Mouse (Mus musculus) telencephalon, adult 2 months (tissue): ENCODE measurements around the gene Cby3.
"Not testable (repeated sequence)": the region's sequence is repeated elsewhere in the genome, so short reads cannot be mapped to it uniquely, and the experiment has no call there.

Source experiments
- DNase-seq: peaks from one replicate; pipeline ENCODE4 v3.0.0-alpha.2; 2011; ENCODE audit warnings: low read depth, low spot score

The Cby3 gene

DNA sequence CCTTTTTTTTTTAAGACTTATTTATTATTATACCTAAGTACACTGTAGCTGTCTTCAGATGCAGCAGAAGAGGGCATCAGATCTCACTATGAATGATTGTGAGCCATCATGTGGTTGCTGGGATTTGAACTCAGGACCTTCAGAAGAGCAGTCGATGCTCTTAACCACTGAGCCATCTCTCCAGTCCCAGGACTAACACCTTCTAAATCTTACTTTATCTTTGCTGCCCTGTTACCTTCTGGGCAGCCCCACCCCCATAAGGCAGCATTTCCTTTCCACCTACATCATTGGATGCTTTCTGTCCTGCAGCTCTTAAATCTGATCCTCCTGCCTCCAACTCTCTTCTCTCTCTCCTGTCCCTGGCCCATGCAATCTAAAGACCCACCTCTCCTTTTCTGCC is 7.0 kb downstream of the Cby3 start:
- DNase-seq = not testable (repeated sequence)

- peak; percentile 69 for DNase-seq
Observed at GRCm38 (mm10) chr11:50364548-50364947, 10.3 kb downstream of the Cby3 start.

DNA sequence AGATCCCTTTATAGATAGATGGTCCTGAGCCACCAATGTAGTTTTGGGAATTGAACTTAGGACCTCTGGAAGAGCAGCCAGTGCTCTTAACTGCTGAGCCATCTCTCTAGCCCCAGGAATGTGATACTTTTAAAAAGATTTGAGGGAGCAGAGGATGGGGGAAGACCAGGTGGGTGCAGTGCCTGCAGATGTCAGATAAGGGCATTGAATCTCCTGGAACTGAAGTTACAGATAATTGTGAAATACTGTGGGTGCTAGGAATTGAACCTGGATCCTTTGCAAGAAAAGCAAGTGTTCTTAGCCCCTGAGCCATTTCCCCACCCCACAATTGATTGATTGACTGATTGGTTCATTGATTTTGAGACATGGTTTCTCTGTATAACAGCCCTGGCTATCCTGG is 11.1 kb downstream of the Cby3 start:
- no peak for DNase-seq

DNA sequence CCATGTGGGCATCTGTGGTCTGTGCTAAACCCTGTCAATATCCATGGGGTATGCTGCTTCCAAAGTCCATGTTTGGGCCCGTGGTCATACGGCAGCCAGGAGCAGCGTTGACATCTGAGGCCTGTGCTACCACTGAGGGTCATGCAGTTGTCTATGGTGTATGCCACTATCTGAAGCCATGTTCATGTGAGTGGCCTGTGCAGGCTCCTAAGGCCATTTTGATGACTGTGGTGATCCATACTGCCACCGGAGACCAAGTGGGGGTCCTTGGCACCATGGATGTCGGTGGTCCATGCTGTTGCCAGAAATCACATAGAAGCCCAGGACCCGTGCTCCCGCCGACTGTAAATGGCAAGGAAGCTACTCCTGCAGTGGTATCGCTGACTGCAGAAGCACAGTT is 13.3 kb downstream of the Cby3 start:
- no peak for DNase-seq

GRCm38 (mm10) chr11:50369360-50369911 is 15.2 kb downstream of the Cby3 start:
- no peak for DNase-seq

DNA sequence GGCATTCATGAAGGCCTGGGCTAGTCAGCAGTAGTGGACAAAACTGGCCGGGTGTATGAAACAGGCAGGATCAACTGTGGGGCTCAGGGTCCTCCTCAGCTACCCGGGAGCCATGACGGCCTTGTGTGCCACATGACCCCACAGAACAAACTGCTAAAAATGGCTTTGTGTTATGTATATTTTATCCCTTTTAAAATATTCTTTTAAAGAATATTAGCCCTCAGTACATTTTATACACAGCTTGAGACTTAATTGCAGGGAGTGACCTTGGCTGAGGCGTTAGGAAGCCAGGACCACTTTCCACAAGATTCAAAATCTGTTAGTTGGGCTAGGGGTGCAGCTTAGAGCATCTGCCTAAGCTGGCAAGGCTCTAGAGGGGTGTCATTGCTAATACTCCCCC is 16.7 kb downstream of the Cby3 start:
- DNase-seq = no peak

GRCm38 (mm10) chr11:50371399-50371841 is 17.2 kb downstream of the Cby3 start:
- DNase-seq = no peak

DNA sequence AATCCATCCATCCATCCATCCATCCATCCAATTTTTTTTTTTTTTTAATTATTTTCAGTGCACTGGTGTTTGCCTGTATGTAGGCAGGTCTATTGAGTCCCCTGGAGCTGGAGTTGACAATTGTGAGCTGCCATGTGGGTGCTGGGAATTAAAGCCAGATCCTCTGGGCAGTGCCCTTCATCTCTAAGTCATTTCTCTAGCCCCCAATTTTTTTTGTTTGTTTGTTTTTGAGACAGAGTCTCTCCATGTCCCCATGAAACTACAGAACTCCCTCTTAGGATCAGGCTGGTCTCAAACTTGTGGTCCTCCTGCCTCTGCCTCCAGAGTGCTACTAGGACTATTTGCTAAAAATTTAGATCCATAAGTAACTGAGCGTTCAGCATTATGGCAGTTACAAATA is 17.6 kb downstream of the Cby3 start:
- no peak for DNase-seq

- DNase-seq = no peak
Observed at GRCm38 (mm10) chr11:50373086-50373485, 18.8 kb downstream of the Cby3 start.

DNA sequence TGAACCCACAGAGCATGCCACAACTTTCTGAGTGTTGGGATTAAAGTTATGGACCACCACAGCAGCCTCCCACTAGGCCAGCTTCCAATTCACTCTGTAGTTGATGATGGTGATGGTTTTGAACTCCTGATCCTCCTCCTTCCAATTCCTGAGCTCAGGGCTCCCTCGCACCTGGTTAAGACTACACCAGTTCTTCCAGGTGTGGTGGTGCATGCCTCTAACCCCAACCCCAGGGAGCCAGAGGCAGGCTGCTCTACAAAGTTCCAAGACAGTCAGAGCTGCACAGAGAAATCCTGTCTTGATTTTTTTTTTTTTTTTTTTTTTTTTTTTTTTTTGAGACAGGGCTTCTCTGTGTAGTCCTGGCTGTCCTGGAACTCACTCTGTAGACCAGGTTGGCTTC is 19.4 kb downstream of the Cby3 start:
- no peak for DNase-seq

GRCm38 (mm10) chr11:50374286-50375015 is 20.2 kb downstream of the Cby3 start:
- DNase-seq = no peak

DNA sequence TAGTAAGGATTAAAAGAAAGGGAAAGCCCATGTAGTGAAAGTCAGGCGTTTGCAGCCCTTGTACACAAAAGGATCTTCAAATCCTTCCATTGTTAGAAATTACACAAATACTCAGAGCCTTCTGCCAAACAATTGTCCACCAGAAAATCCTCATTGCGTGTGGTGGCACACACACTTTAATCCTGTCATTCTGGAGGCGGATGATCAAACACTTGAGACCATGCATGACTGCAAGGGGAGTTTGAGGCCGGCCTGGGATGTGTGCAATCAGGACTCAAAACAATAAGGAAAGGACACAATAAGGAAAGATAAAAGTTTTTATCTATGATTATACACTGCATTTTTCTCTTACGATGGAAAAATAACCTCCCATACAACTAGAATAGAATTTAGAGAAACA is 21.2 kb downstream of the Cby3 start:
- no peak for DNase-seq

GRCm38 (mm10) chr11:50376156-50376790 is 22.0 kb downstream of the Cby3 start:
- DNase-seq = no peak

DNA sequence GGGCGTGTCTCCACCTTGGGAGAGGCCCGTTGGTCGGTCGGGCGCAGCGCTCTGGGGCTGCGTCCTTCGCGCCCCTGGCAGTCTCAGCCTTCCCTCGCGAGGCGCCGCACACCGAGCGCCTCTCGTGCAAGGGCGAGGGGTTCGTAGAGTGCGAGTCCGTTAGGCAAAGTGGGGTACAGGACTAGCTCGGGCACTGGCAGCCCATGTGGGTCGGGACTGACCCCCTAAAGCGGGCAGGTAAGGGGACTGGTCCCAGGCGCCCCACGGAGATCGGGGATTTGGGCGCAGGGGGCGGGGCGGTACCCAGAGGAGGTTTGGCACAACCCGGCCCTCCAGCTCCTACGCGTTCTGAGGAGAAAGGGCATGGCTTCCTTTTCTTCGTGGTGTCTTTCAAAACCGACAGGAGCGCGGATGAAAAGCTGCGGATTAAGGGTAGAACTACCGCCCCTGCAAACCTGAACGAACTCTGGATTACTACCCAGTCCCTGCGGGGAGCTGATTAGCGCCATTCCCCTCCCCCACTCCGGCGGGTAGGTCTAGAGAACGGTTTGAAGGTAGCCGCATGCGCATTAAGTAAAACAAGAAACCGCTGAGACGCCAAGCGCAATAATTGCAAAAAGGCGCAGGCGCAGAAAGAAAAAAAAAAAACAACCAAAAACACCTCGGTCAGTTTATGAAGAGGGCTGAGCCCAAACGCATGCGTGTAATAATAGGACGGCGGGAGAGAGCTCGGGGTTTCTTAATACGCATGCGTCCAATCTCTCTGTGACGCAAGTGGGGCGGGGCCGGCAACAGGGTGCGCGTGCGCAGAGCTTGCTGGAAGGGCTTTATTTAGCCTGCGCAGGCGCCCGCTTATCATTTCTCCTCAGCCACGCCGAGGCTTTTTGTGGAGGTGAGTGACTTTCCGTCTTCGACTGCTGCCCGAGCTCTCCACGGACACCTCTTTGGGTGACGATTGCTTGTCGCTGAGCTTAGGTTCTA is 22.9 kb downstream of the Cby3 start, which contains the start of gene Hnrnph1:
Gene Hnrnph1, plus strand, starts transcription at position 80 of the 981 bp plus-strand sequence.
- peak; percentile 99 for DNase-seq

- DNase-seq = no peak
Observed at GRCm38 (mm10) chr11:50377892-50378684, 23.8 kb downstream of the Cby3 start.

- DNase-seq = no peak
Observed at GRCm38 (mm10) chr11:50379023-50379752, 24.9 kb downstream of the Cby3 start.

DNA sequence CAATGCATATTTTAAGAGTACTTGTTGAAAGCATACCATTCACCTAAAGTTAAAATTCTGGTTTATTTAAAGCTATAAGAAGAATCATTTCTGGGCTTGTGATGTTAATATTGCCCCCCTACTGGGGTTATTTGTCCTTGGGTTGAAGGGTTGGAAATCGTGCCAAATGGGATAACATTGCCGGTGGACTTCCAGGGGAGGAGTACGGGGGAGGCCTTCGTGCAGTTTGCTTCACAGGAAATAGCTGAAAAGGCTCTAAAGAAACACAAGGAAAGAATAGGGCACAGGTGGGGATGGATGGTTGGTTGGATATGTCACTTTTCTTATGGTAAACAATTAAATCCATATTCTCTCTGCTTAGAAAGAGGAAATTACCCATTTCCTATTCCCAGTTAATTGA is 27.0 kb downstream of the Cby3 start:
- no peak for DNase-seq

DNA sequence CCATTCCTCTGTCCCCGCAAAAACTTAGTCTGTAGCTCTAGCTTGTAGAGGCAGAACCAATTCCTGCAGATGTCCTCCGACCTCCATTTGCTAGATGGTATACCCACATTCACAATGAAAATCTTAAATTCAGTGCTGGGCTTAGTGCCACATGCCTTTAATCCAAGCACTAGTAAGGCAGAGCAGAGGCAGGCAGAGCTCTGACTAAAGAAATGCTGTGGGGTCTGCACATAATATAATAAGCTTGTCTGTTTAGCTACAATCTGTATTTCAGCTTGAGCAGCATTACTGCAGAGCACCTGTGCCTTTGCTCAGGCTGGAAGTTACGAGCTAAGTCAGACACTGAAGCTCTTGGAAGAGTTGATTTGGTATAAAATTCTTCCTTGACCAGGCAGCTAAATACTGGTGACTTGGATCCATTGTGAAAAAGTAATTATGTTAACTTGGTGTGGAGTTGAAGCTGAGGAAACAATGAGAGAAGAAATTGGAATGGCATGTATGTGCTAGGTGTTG is 33.0 kb downstream of the Cby3 start:
- no peak for DNase-seq

DNA sequence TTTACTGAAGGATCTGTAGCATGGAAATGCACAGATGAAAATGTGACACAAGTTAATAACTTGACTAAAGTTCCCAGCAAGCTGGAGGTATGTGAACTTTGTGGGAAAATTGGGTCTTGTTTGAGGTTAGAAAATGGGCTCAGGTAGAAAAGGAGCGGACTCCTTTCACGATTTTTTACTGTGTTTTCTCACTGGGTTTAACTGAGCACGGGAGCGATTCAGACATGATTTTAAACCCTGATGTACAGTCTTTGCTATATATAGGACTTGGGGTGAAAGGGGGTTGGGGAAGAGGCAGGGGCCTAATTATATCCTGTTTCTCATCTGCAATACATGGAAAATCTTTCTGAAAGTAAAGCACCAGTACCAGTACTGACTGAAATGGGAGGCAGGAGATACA is 33.4 kb downstream of the Cby3 start:
- DNase-seq = no peak
